Comparison of ENCODE assay signal across 20 mouse cellular contexts in the genomic region with DNA sequence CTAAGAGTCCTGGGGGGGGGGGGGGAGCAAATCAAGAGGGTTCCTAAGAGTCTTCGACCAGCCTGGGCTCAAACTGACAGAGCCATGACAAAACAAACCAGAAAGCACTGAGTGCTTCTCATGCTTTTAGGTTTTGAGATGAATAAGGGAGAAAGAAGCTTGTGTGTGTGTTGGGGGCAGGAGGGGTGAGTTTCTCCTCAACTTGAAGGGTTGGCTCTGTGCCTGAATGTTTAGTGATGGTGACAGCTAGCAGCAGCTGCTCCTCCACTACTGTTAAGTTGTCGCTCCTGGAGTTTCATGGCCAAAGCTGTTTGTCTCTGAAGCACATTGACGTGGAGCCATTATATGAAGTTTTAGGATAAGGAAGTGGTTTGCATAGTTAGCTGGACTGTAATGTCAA. TPM values are rescaled to one million over a fixed set of nuclear protein-coding genes. Genes with fewer than 3 reads are reported as not detected.
A peak's percentile ranks its signal among the peaks of the same experiment; 100 is the strongest.
DNase-seq lines count a peak whose midpoint lies in the region; ATAC-seq and TF ChIP-seq lines count a peak whose summit lies in the region.
"Had no signal": no experiment of that assay in that cellular context is flagged by ENCODE, and none has a peak within 500 bp of the region (broad histone marks: within the 10 kb centered on the region; RNA-seq: fewer than 3 reads in every experiment).

No protein-coding gene starts in this region.

- H3K4me2 ChIP-seq in heart, embryonic 12.5 days, result no peak overlapping the region
- H3K4me2 ChIP-seq in kidney, embryonic 14.5 days (replicated peaks; ENCODE audit: low read depth, low read length), result no peak overlapping the region
- H3K4me2 ChIP-seq: embryonic facial prominence, embryonic 13.5 days; heart, embryonic 15.5 days; hindbrain, embryonic 15.5 days; lung, embryonic 15.5 days; midbrain, embryonic 12.5 days; neural tube, embryonic 12.5 days had no signal

- intact Hi-C loops in gastrocnemius, postnatal 36 days (cut with DNase I), result no loop called here

- no peak overlapping the region for H3K27ac ChIP-seq in heart, embryonic 12.5 days (ENCODE audit: poor library complexity, severe bottlenecking)
- no peak overlapping the region for H3K27ac ChIP-seq in kidney, embryonic 14.5 days (ENCODE audit: low read depth, low read length)
- H3K27ac ChIP-seq: embryonic facial prominence, embryonic 13.5 days; heart, embryonic 15.5 days; hindbrain, embryonic 15.5 days; lung, embryonic 15.5 days; midbrain, embryonic 12.5 days; neural tube, embryonic 12.5 days had no signal

- no peak overlapping the region for H3K4me3 ChIP-seq in heart, embryonic 12.5 days
- H3K4me3 ChIP-seq in kidney, embryonic 14.5 days (ENCODE audit: low read length), result no peak overlapping the region
- no peak overlapping the region for H3K4me3 ChIP-seq in C2C12 (ENCODE audit: insufficient read depth, poor library complexity, severe bottlenecking)
- H3K4me3 ChIP-seq: embryonic facial prominence, embryonic 13.5 days; heart, embryonic 15.5 days; hindbrain, embryonic 15.5 days; lung, embryonic 15.5 days; midbrain, embryonic 12.5 days; neural tube, embryonic 12.5 days had no signal

- no peak for TF ChIP-seq CTCF in C2C12 (IDR thresholded peaks at IDR 0.05; ENCODE audit: control insufficient read depth, insufficient read depth, insufficient read length)

- peaks cover 6% of the 10 kb centered on the region; the same call in 1 of the 2 replicates for H3K4me1 ChIP-seq in heart, embryonic 12.5 days (replicated peaks)
- H3K4me1 ChIP-seq in kidney, embryonic 14.5 days (ENCODE audit: control insufficient read depth, insufficient read depth, low read length), result no peaks in the 10 kb centered on the region
- H3K4me1 ChIP-seq: embryonic facial prominence, embryonic 13.5 days; midbrain, embryonic 12.5 days; neural tube, embryonic 12.5 days had no signal

- H3K36me3 ChIP-seq in heart, embryonic 12.5 days, result peaks cover 80% of the 10 kb centered on the region
- peaks cover 90% of the 10 kb centered on the region for H3K36me3 ChIP-seq in kidney, embryonic 14.5 days (ENCODE audit: control insufficient read depth, insufficient read depth, low read length)
- peaks cover 87% of the 10 kb centered on the region for H3K36me3 ChIP-seq in C2C12 (ENCODE audit: control insufficient read depth, insufficient read depth)

- H3K27me3 ChIP-seq in heart, embryonic 12.5 days (replicated peaks), result no peaks in the 10 kb centered on the region
- H3K27me3 ChIP-seq in kidney, embryonic 14.5 days (ENCODE audit: control insufficient read depth, insufficient read depth, low read length), result no peaks in the 10 kb centered on the region
- H3K27me3 ChIP-seq in C2C12 (ENCODE audit: control insufficient read depth, insufficient read depth, insufficient read length), result no peaks in the 10 kb centered on the region
- H3K27me3 ChIP-seq: embryonic facial prominence, embryonic 13.5 days; heart, embryonic 15.5 days; hindbrain, embryonic 15.5 days; lung, embryonic 15.5 days; midbrain, embryonic 12.5 days; neural tube, embryonic 12.5 days had no signal

- no peak overlapping the region for H3ac ChIP-seq in C2C12 (ENCODE audit: control insufficient read depth, insufficient read length, low read depth)

- H3K79me3 ChIP-seq in C2C12 (ENCODE audit: low read depth), result peaks cover 39% of the 10 kb centered on the region

- DNase-seq in heart, adult 11 months, result peak; percentile 75
- peak; percentile 37 to 43 for DNase-seq in kidney, postnatal 4 days
- DNase-seq in lung, postnatal 10 days, result peak; percentile 76
- no peak for DNase-seq in gastrocnemius, postnatal 36 days
- DNase-seq: adrenal gland, adult 2 months; cerebellum, adult 18-20 months; kidney, adult 9 months; liver had no signal

- H3K9ac ChIP-seq in heart, embryonic 12.5 days, result no peak overlapping the region
- H3K9ac ChIP-seq in kidney, embryonic 14.5 days (ENCODE audit: low read depth, low read length), result no peak overlapping the region
- H3K9ac ChIP-seq: embryonic facial prominence, embryonic 13.5 days; heart, embryonic 15.5 days; hindbrain, embryonic 15.5 days; lung, embryonic 15.5 days; midbrain, embryonic 12.5 days; neural tube, embryonic 12.5 days had no signal

- 69% methylated on average over 3 of the region's 3 CpGs for WGBS in heart, embryonic 12.5 days
- 75% methylated on average over 3 of the region's 3 CpGs for WGBS in kidney, embryonic 14.5 days

- ATAC-seq in heart, embryonic 12.5 days (ENCODE audit: insufficient number of reproducible peaks, low FRiP score), result no peak
- ATAC-seq in kidney, embryonic 14.5 days (ENCODE audit: low FRiP score, low TSS enrichment), result no peak

- H3K9me3 ChIP-seq in heart, embryonic 12.5 days (replicated peaks), result no peaks in the 10 kb centered on the region
- no peaks in the 10 kb centered on the region for H3K9me3 ChIP-seq in kidney, embryonic 14.5 days (ENCODE audit: control insufficient read depth, low read length)
- H3K9me3 ChIP-seq: embryonic facial prominence, embryonic 13.5 days; G1E; heart, embryonic 15.5 days; hindbrain, embryonic 15.5 days; lung, embryonic 15.5 days; midbrain, embryonic 12.5 days; neural tube, embryonic 12.5 days had no signal

- H3K79me2 ChIP-seq in C2C12 (ENCODE audit: control insufficient read depth, insufficient read depth), result peaks cover 92% of the 10 kb centered on the region

TF ChIP-seq in C2C12, 6 proteins besides CTCF, POLR2A, EP300 and RAD21:
- no peak for TF ChIP-seq CEBPB (IDR thresholded peaks at IDR 0.05; ENCODE audit: low read depth)
- TF ChIP-seq FOSL1 (IDR thresholded peaks at IDR 0.05; ENCODE audit: insufficient read depth, low read length, poor library complexity, severe bottlenecking), result no peak
- peak; percentile 34 for TF ChIP-seq MYOD1 (IDR thresholded peaks at IDR 0.05; ENCODE audit: control insufficient read depth, insufficient read length, low read depth)

RNA-seq across cellular contexts. Expression of a gene that starts 16.4 kb away (rescaled TPM):
- polyA plus RNA-seq in heart, embryonic 12.5 days (2016; fragmentation: Nextera tagmentation; extraction: Ambion mirVana), result 12.4 and 13.5 TPM in 2 replicates
- 28.2 and 29.1 TPM in 2 replicates for polyA plus RNA-seq in kidney, embryonic 14.5 days (2014; fragmentation: Nextera tagmentation; extraction: Ambion mirVana)
- polyA plus RNA-seq in C2C12 (2012; fragmentation: generic; extraction: Trizol), result 29.9 TPM
- total RNA-seq in gastrocnemius, postnatal 36 days (2021), result 10 to 100 TPM; 57.4 to 60.7 TPM

RNA-seq across cellular contexts. Expression of a gene that starts 51.9 kb away (rescaled TPM):
- not detected in 2 replicates for polyA plus RNA-seq in heart, embryonic 12.5 days (2016; fragmentation: Nextera tagmentation; extraction: Ambion mirVana)
- not detected in 2 replicates for polyA plus RNA-seq in kidney, embryonic 14.5 days (2014; fragmentation: Nextera tagmentation; extraction: Ambion mirVana)
- not detected for polyA plus RNA-seq in C2C12 (2012; fragmentation: generic; extraction: Trizol)
- total RNA-seq in gastrocnemius, postnatal 36 days (2021), result not detected
- total RNA-seq: adrenal gland, adult 2 months; common myeloid progenitor, adult 5-6 weeks; G1E; gastrocnemius, postnatal 4 days had no signal
- polyA plus RNA-seq: adrenal gland, adult 2 months; embryonic facial prominence, embryonic 13.5 days; G1E; heart, embryonic 15.5 days; hindbrain, embryonic 15.5 days; lung, embryonic 15.5 days; midbrain, embryonic 12.5 days; neural tube, embryonic 12.5 days had no signal

RNA-seq across cellular contexts. Expression of a gene that starts 59.4 kb away (rescaled TPM):
- not detected in 2 replicates for polyA plus RNA-seq in heart, embryonic 12.5 days (2016; fragmentation: Nextera tagmentation; extraction: Ambion mirVana)
- polyA plus RNA-seq in kidney, embryonic 14.5 days (2014; fragmentation: Nextera tagmentation; extraction: Ambion mirVana), result not detected in 2 replicates
- polyA plus RNA-seq in C2C12 (2012; fragmentation: generic; extraction: Trizol), result not detected
- total RNA-seq in gastrocnemius, postnatal 36 days (2021), result not detected
- total RNA-seq: common myeloid progenitor, adult 5-6 weeks had no signal
- polyA plus RNA-seq: G1E; hindbrain, embryonic 15.5 days; lung, embryonic 15.5 days; midbrain, embryonic 12.5 days; neural tube, embryonic 12.5 days had no signal

Comparison
In these comparisons a context has a peak if more than half of its experiments do, and no peak if none do; other contexts are left out.
1. DNase-seq: peak in heart, adult 11 months (single experiment), kidney, postnatal 4 days (2 of 2) and lung, postnatal 10 days (single experiment); none in gastrocnemius, postnatal 36 days (0 of 2).